In the genomic region with DNA sequence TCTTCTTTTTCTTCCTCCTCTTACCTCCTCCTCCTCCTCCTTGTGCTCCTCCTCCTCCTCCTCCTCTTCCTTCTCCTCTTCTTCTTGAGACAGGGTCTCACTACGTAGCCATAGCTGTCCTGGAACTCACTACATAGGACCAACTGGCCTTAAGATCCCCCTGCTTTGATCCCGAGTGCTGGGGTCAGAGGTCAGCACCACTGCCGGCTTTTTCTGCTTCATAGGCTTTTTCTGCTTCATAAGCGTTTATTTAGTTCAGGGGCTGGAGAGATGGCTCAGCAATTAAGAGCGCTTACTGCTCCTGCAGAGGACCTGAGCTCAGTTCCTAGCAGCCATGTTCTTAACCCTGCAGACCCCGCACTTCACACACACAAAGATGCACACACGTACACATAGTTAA, we compare ENCODE assay signal across 21 mouse cellular contexts. TPM values are rescaled to one million over a fixed set of nuclear protein-coding genes. Genes with fewer than 3 reads are reported as not detected.
A peak's percentile ranks its signal among the peaks of the same experiment; 100 is the strongest.
DNase-seq lines count a peak whose midpoint lies in the region; ATAC-seq and TF ChIP-seq lines count a peak whose summit lies in the region.
"Had no signal": no experiment of that assay in that cellular context is flagged by ENCODE, and none has a peak within 500 bp of the region (broad histone marks: within the 10 kb centered on the region; RNA-seq: fewer than 3 reads in every experiment).

No protein-coding gene starts in this region.

- no peak overlapping the region for H3K4me3 ChIP-seq in hindbrain, embryonic 10.5 days
- no peak overlapping the region for H3K4me3 ChIP-seq in hindbrain, embryonic 12.5 days
- H3K4me3 ChIP-seq in ES-E14 (ENCODE audit: insufficient read depth in 1 of 2, low read depth in 1 of 2, low read length in 2 of 2, poor library complexity in 1 of 2, severe bottlenecking in 1 of 2) = no peak overlapping the region
- H3K4me3 ChIP-seq in kidney, adult 2 months (ENCODE audit: insufficient read depth, low read depth, low read length) = peak overlapping the region; percentile 63; the same call in 1 of the 2 replicates
- H3K4me3 ChIP-seq: liver, embryonic 13.5 days; neural tube, embryonic 12.5 days had no signal

- no peak for TF ChIP-seq CTCF in kidney, adult 2 months (conservative IDR thresholded peaks at IDR 0.05; ENCODE audit: insufficient read depth, insufficient read length, low read depth, low read length)

- H3K27me3 ChIP-seq in hindbrain, embryonic 10.5 days (ENCODE audit: insufficient read depth, poor library complexity, severe bottlenecking) = peaks cover 23% of the 10 kb centered on the region
- 0 out of 2 replicates have a peak, but pooled peaks cover 5% of the 10 kb centered on the region for H3K27me3 ChIP-seq in hindbrain, embryonic 12.5 days
- no peaks in the 10 kb centered on the region for H3K27me3 ChIP-seq in kidney, adult 2 months (replicated peaks; ENCODE audit: control insufficient read depth, insufficient read depth, low read length)
- H3K27me3 ChIP-seq: liver, embryonic 13.5 days; megakaryocyte, embryonic 14.5 days; neural tube, embryonic 12.5 days had no signal

- intact Hi-C loops in heart, postnatal 25 days (cut with DNase I) = loop anchor here (2.0 to 5.0 kb wide), 4 partner anchors 44 to 217 kb away; a partner anchor contains a TSS
- intact Hi-C loops in left cerebral cortex, postnatal 25 days (cut with DNase I) = loop anchor here (2.0 to 10.0 kb wide), 4 partner anchors 44 to 213 kb away; a partner anchor contains a TSS

- no peak for TF ChIP-seq POLR2A in kidney, adult 2 months (IDR thresholded peaks at IDR 0.05; ENCODE audit: low read depth, low read length)

- in situ Hi-C loops in ES-E14 (cut with MboI; ENCODE audit: low sequenced_read_pairs in 2 of 2, unreplicated experiment in 2 of 2) = no loop called here

- H3K9ac ChIP-seq in hindbrain, embryonic 12.5 days = no peak overlapping the region
- H3K9ac ChIP-seq in ES-E14 (ENCODE audit: insufficient read depth, low read depth, low read length, poor library complexity, severe bottlenecking) = no peak overlapping the region
- H3K9ac ChIP-seq: liver, embryonic 13.5 days; neural tube, embryonic 12.5 days had no signal

- 30% methylated on average over 7 of the region's 7 CpGs for WGBS in hindbrain, embryonic 10.5 days
- 29% methylated on average over 7 of the region's 7 CpGs for WGBS in hindbrain, embryonic 12.5 days
- WGBS in kidney, adult 2 months = 34% methylated on average over 7 of the region's 7 CpGs

- peak; percentile 31 for DNase-seq in hindbrain, embryonic 10.5 days (ENCODE audit: low spot score)
- DNase-seq in ES-E14 (ENCODE audit: low read depth, low spot score) = no peak
- peak; percentile 78 for DNase-seq in kidney, adult 2 months
- peak; percentile 66 to 78 for DNase-seq in kidney, postnatal 36 days
- DNase-seq in heart, postnatal 25 days (ENCODE audit: low spot score) = no peak
- DNase-seq in frontal cortex, postnatal 25 days (ENCODE audit: low spot score in 2 of 2) = no peak
- DNase-seq in left cerebral cortex, postnatal 25 days (ENCODE audit: low spot score in 2 of 2) = no peak
- DNase-seq: adrenal gland, adult 2 months; cerebellum, adult 11 months; cerebellum, postnatal 36 days; gastrocnemius, postnatal 36 days; heart, postnatal 36 days; left cerebral cortex, postnatal 4 days; liver, embryonic 13.5 days; lung, postnatal 10 days; thymus, postnatal 25 days had no signal

- no peak overlapping the region for H3K4me2 ChIP-seq in hindbrain, embryonic 12.5 days (replicated peaks)
- H3K4me2 ChIP-seq: heart, embryonic 11.5 days; liver, embryonic 13.5 days; neural tube, embryonic 12.5 days had no signal

- no peaks in the 10 kb centered on the region for H3K9me3 ChIP-seq in hindbrain, embryonic 10.5 days
- H3K9me3 ChIP-seq in hindbrain, embryonic 12.5 days (replicated peaks) = no peaks in the 10 kb centered on the region
- no peaks in the 10 kb centered on the region for H3K9me3 ChIP-seq in ES-E14 (ENCODE audit: control insufficient read depth, insufficient read depth, low read depth, low read length)
- H3K9me3 ChIP-seq: liver, embryonic 13.5 days; neural tube, embryonic 12.5 days had no signal

- no peaks in the 10 kb centered on the region for H3K36me3 ChIP-seq in hindbrain, embryonic 10.5 days
- H3K36me3 ChIP-seq in hindbrain, embryonic 12.5 days = no peaks in the 10 kb centered on the region
- no peaks in the 10 kb centered on the region; the same call in 1 of the 2 replicates for H3K36me3 ChIP-seq in ES-E14 (ENCODE audit: control insufficient read depth, insufficient read depth, low read length, poor library complexity, severe bottlenecking)
- H3K36me3 ChIP-seq in kidney, adult 2 months (ENCODE audit: control insufficient read depth, insufficient read depth, low read length) = no peaks in the 10 kb centered on the region
- H3K36me3 ChIP-seq: liver, embryonic 13.5 days; neural tube, embryonic 12.5 days had no signal

- H3K4me1 ChIP-seq in hindbrain, embryonic 10.5 days (replicated peaks) = peaks cover 19% of the 10 kb centered on the region
- no peaks in the 10 kb centered on the region for H3K4me1 ChIP-seq in hindbrain, embryonic 12.5 days
- H3K4me1 ChIP-seq in ES-E14 (ENCODE audit: control insufficient read depth in 2 of 2, insufficient read depth in 2 of 2, low read length in 2 of 2, poor library complexity in 1 of 2) = peaks cover 0 to 16% of the 10 kb centered on the region in 2 experiments; a peak in 2 of 4 replicates
- H3K4me1 ChIP-seq in kidney, adult 2 months (ENCODE audit: control insufficient read depth, insufficient read depth, low read length) = peaks cover 25% of the 10 kb centered on the region; the same call in 1 of the 2 replicates
- H3K4me1 ChIP-seq: neural tube, embryonic 12.5 days had no signal

- H3K27ac ChIP-seq in hindbrain, embryonic 10.5 days = peak overlapping the region; percentile 13; the same call in 1 of the 2 replicates
- no peak overlapping the region for H3K27ac ChIP-seq in hindbrain, embryonic 12.5 days
- H3K27ac ChIP-seq in ES-E14 (ENCODE audit: insufficient read depth, low read depth, low read length, poor library complexity, severe bottlenecking) = no peak overlapping the region
- H3K27ac ChIP-seq in kidney, adult 2 months (ENCODE audit: insufficient read depth, low read depth, low read length) = peak overlapping the region; percentile 74
- H3K27ac ChIP-seq: hindbrain, postnatal 0 days; liver, embryonic 13.5 days; neural tube, embryonic 12.5 days had no signal

- no peak for ATAC-seq in hindbrain, embryonic 12.5 days (ENCODE audit: low FRiP score)
- ATAC-seq: hindbrain, postnatal 0 days had no signal

TF ChIP-seq in ES-E14, 5 proteins besides CTCF, POLR2A, EP300 and RAD21:
- TF ChIP-seq HCFC1 (IDR thresholded peaks at IDR 0.05; ENCODE audit: borderline replicate concordance, insufficient read depth, low read length) (no peak), MAFK (IDR thresholded peaks at IDR 0.05; ENCODE audit: insufficient read depth, low read depth, low read length) (0 out of 2 replicates have a peak, but pooled peaks have one; percentile 38)
TF ChIP-seq in ES-E14: peak in this region for 1.

RNA-seq across cellular contexts. Expression of a gene that starts 6.0 kb away (rescaled TPM):
- 1.6 and 2.8 TPM in 2 replicates for polyA plus RNA-seq in hindbrain, embryonic 10.5 days (2016; fragmentation: Nextera tagmentation; extraction: Ambion mirVana)
- 1.6 and 1.9 TPM in 2 replicates for polyA plus RNA-seq in hindbrain, embryonic 12.5 days (2016; fragmentation: Nextera tagmentation; extraction: Ambion mirVana)
- total RNA-seq in ES-E14 (2012; rRNA removed) = 2.4 and 3.3 TPM in 2 replicates
- 418 and 456 TPM in 2 replicates for polyA plus RNA-seq in kidney, adult 2 months (2012; rRNA removed)
- under 1 TPM; 0.42 to 0.52 TPM for total RNA-seq in heart, postnatal 25 days (2021)
- 1 to 10 TPM; 1.7 to 5.0 TPM for total RNA-seq in left cerebral cortex, postnatal 25 days (2021)
- total RNA-seq: gastrocnemius, postnatal 36 days had no signal

RNA-seq across cellular contexts. Expression of a gene that starts 12.4 kb away (rescaled TPM):
- 4.0 and 4.5 TPM in 2 replicates for polyA plus RNA-seq in hindbrain, embryonic 10.5 days (2016; fragmentation: Nextera tagmentation; extraction: Ambion mirVana)
- polyA plus RNA-seq in hindbrain, embryonic 12.5 days (2016; fragmentation: Nextera tagmentation; extraction: Ambion mirVana) = 3.0 and 3.4 TPM in 2 replicates
- 7.9 and 12.5 TPM in 2 replicates for total RNA-seq in ES-E14 (2012; rRNA removed)
- polyA plus RNA-seq in kidney, adult 2 months (2012; rRNA removed) = 1.7 and 4.7 TPM in 2 replicates
- total RNA-seq in heart, postnatal 25 days (2021) = 1 to 10 TPM; 1.2 to 1.7 TPM
- 1 to 10 TPM; 5.5 to 6.7 TPM for total RNA-seq in left cerebral cortex, postnatal 25 days (2021)

RNA-seq across cellular contexts. Expression of a gene that starts 45.0 kb away (rescaled TPM):
- polyA plus RNA-seq in hindbrain, embryonic 10.5 days (2016; fragmentation: Nextera tagmentation; extraction: Ambion mirVana) = 5.7 and 6.5 TPM in 2 replicates
- 5.0 and 5.6 TPM in 2 replicates for polyA plus RNA-seq in hindbrain, embryonic 12.5 days (2016; fragmentation: Nextera tagmentation; extraction: Ambion mirVana)
- total RNA-seq in ES-E14 (2012; rRNA removed) = 20.0 and 27.3 TPM in 2 replicates
- 160 and 163 TPM in 2 replicates for polyA plus RNA-seq in kidney, adult 2 months (2012; rRNA removed)
- total RNA-seq in heart, postnatal 25 days (2021) = 10 to 100 TPM; 13.7 to 15.5 TPM
- total RNA-seq in left cerebral cortex, postnatal 25 days (2021) = 1 to 10 TPM; 1.6 to 2.2 TPM

RNA-seq across cellular contexts. Expression of a gene that starts 47.4 kb away (rescaled TPM):
- 0.05 and 0.11 TPM in 2 replicates for polyA plus RNA-seq in hindbrain, embryonic 10.5 days (2016; fragmentation: Nextera tagmentation; extraction: Ambion mirVana)
- polyA plus RNA-seq in hindbrain, embryonic 12.5 days (2016; fragmentation: Nextera tagmentation; extraction: Ambion mirVana) = 0.26 and 0.34 TPM in 2 replicates
- 18.2 and 39.0 TPM in 2 replicates for total RNA-seq in ES-E14 (2012; rRNA removed)
- 0.24 and 1.2 TPM in 2 replicates for polyA plus RNA-seq in kidney, adult 2 months (2012; rRNA removed)
- 1 to 10 TPM in 1 of 2 experiments, under 1 TPM in 1; 0.99 to 1.2 TPM for total RNA-seq in heart, postnatal 25 days (2021)
- total RNA-seq in left cerebral cortex, postnatal 25 days (2021) = 1 to 10 TPM; 2.9 to 4.0 TPM

Comparison
In these comparisons a context has a peak if more than half of its experiments do, and no peak if none do; other contexts are left out.
1. H3K27ac ChIP-seq: peak in hindbrain, embryonic 10.5 days (single experiment) and kidney, adult 2 months (single experiment); none in hindbrain, embryonic 12.5 days (single experiment) and ES-E14 (single experiment).
2. DNase-seq: peak in hindbrain, embryonic 10.5 days (single experiment), kidney, adult 2 months (single experiment) and kidney, postnatal 36 days (2 of 2); none in ES-E14 (single experiment), heart, postnatal 25 days (single experiment), frontal cortex, postnatal 25 days (0 of 2) and left cerebral cortex, postnatal 25 days (0 of 2).